ENCODE assay signal across 7 mouse cellular contexts in genomic region chr12:83485911-83486670, GRCm38 (mm10). TPM values are rescaled to one million over a fixed set of nuclear protein-coding genes. Genes with fewer than 3 reads are reported as not detected.
DNase-seq lines count a peak whose midpoint lies in the region; ATAC-seq and TF ChIP-seq lines count a peak whose summit lies in the region.

No protein-coding gene starts in this region.

- WGBS in hindbrain, embryonic 12.5 days: under 1% methylated on average over 53 of the region's 53 CpGs
- WGBS in small intestine, adult 2 months: under 1% methylated on average over 53 of the region's 53 CpGs

- no peak for TF ChIP-seq CTCF in MEL (IDR thresholded peaks at IDR 0.05 in 2 of 3, conservative IDR thresholded peaks at IDR 0.05 in 1 of 3; ENCODE audit: control insufficient read depth in 1 of 3, insufficient read depth in 1 of 3, low read depth in 2 of 3, low read length in 3 of 3, poor library complexity in 1 of 3, severe bottlenecking in 1 of 3)
- TF ChIP-seq CTCF in bone marrow macrophage, adult 2 months (IDR thresholded peaks at IDR 0.05; ENCODE audit: low read depth, low read length): no peak
- TF ChIP-seq CTCF in small intestine, adult 2 months (IDR thresholded peaks at IDR 0.05; ENCODE audit: extremely low read depth, insufficient read length, insufficient replicate concordance, low read depth, low read length): no peak

- H3K79me2 ChIP-seq in MEL (ENCODE audit: control insufficient read depth, insufficient read depth, low read length, poor library complexity): no peaks in the 10 kb centered on the region; the same call in 1 of the 2 replicates

- TF ChIP-seq EP300 in MEL (IDR thresholded peaks at IDR 0.05; ENCODE audit: low read depth in 1 of 2, low read length in 2 of 2): no peak

- no peak for TF ChIP-seq RAD21 in MEL (IDR thresholded peaks at IDR 0.05; ENCODE audit: low read depth, low read length)

- peak; percentile 18; the same call in 1 of the 2 replicates for ATAC-seq in erythroid progenitor cell, adult 5-6 weeks (replicated peaks; ENCODE audit: low FRiP score, poor library complexity, severe bottlenecking)
- ATAC-seq in hindbrain, embryonic 12.5 days (ENCODE audit: low FRiP score): 0 out of 2 replicates have a peak, but pooled peaks have one; percentile 3

- peak overlapping the region; percentile 92 for H3K4me2 ChIP-seq in hindbrain, embryonic 12.5 days (replicated peaks)

- no peaks in the 10 kb centered on the region; a peak in 1 of 4 replicates for H3K36me3 ChIP-seq in MEL (ENCODE audit: control insufficient read depth in 1 of 2, insufficient read depth in 2 of 2, low read length in 2 of 2)
- no peaks in the 10 kb centered on the region for H3K36me3 ChIP-seq in hindbrain, embryonic 12.5 days
- no peaks in the 10 kb centered on the region for H3K36me3 ChIP-seq in small intestine, adult 2 months (ENCODE audit: control insufficient read depth, insufficient read depth, low read length)

- no peak overlapping the region for H3K27ac ChIP-seq in MEL (ENCODE audit: control insufficient read depth, low read depth, low read length)
- no peak overlapping the region for H3K27ac ChIP-seq in bone marrow macrophage, adult 2 months (ENCODE audit: insufficient read depth, low read depth, low read length)
- H3K27ac ChIP-seq in hindbrain, embryonic 12.5 days: peak overlapping the region; percentile 89
- no peak overlapping the region for H3K27ac ChIP-seq in small intestine, adult 2 months (ENCODE audit: insufficient read depth, low read depth, low read length)

- no peak for TF ChIP-seq POLR2A in MEL (IDR thresholded peaks at IDR 0.05; ENCODE audit: control insufficient read depth in 1 of 2, insufficient read depth in 1 of 2, low read depth in 1 of 2, low read length in 2 of 2, poor library complexity in 1 of 2)
- TF ChIP-seq POLR2A in bone marrow macrophage, adult 2 months (IDR thresholded peaks at IDR 0.05; ENCODE audit: borderline replicate concordance, low read depth, low read length): no peak
- TF ChIP-seq POLR2A in small intestine, adult 2 months (IDR thresholded peaks at IDR 0.05; ENCODE audit: low read depth, low read length): peak; percentile 38; the same call in 1 of the 2 replicates

- peak overlapping the region; percentile 82 for H3K9ac ChIP-seq in MEL (ENCODE audit: control insufficient read depth, low read depth, low read length, poor library complexity, severe bottlenecking)
- peak overlapping the region; percentile 77 for H3K9ac ChIP-seq in hindbrain, embryonic 12.5 days

- no peaks in the 10 kb centered on the region for H3K9me3 ChIP-seq in MEL (replicated peaks; ENCODE audit: insufficient read depth, low read length)
- peaks cover under 1% of the 10 kb centered on the region for H3K9me3 ChIP-seq in hindbrain, embryonic 12.5 days (replicated peaks)

- peaks cover 0 to 14% of the 10 kb centered on the region in 2 experiments; a peak in 1 of 4 replicates for H3K4me1 ChIP-seq in MEL (ENCODE audit: control insufficient read depth in 1 of 2, insufficient read depth in 2 of 2, low read length in 2 of 2)
- H3K4me1 ChIP-seq in bone marrow macrophage, adult 2 months (ENCODE audit: control insufficient read depth, insufficient read depth, low read length): no peaks in the 10 kb centered on the region
- H3K4me1 ChIP-seq in hindbrain, embryonic 12.5 days: peaks cover 19% of the 10 kb centered on the region
- no peaks in the 10 kb centered on the region for H3K4me1 ChIP-seq in small intestine, adult 2 months (ENCODE audit: control insufficient read depth, insufficient read depth, insufficient read length, low read length)

- H3K27me3 ChIP-seq in MEL (ENCODE audit: control insufficient read depth in 1 of 2, insufficient read depth in 2 of 2, low read length in 2 of 2): no peaks in the 10 kb centered on the region
- H3K27me3 ChIP-seq in hindbrain, embryonic 12.5 days: no peaks in the 10 kb centered on the region; the same call in 1 of the 2 replicates
- H3K27me3 ChIP-seq in small intestine, adult 2 months (ENCODE audit: control insufficient read depth, insufficient read depth, low read length): no peaks in the 10 kb centered on the region

- DNase-seq in MEL (ENCODE audit: low read depth, low spot score): peak; percentile 43
- peak; percentile 55 to 63 for DNase-seq in layer of hippocampus, postnatal 36 days
- DNase-seq in lung, postnatal 10 days: peak; percentile 16

- peak overlapping the region; percentile 69 to 86 for H3K4me3 ChIP-seq in MEL (ENCODE audit: control insufficient read depth in 1 of 2, insufficient read depth in 1 of 2, low read depth in 2 of 2, low read length in 2 of 2)
- H3K4me3 ChIP-seq in bone marrow macrophage, adult 2 months (ENCODE audit: insufficient read depth, low read length): peak overlapping the region; percentile 71
- peak overlapping the region; percentile 75 for H3K4me3 ChIP-seq in hindbrain, embryonic 12.5 days
- H3K4me3 ChIP-seq in small intestine, adult 2 months (ENCODE audit: low read depth, low read length): peak overlapping the region; percentile 70

TF ChIP-seq in MEL, 35 proteins besides CTCF, POLR2A, EP300 and RAD21:
- TF ChIP-seq POLR2AphosphoS5 (IDR thresholded peaks at IDR 0.05; ENCODE audit: borderline replicate concordance, low read depth, low read length) (no peak), ETS1 (IDR thresholded peaks at IDR 0.05; ENCODE audit: low read depth, low read length) (0 out of 2 replicates have a peak, but pooled peaks have one; percentile 8), MEF2A (IDR thresholded peaks at IDR 0.05; ENCODE audit: extremely low read depth, insufficient replicate concordance, low read depth, low read length, poor library complexity, severe bottlenecking) (no peak), MAZ (IDR thresholded peaks at IDR 0.05; ENCODE audit: low read depth, low read length) (0 out of 2 replicates have a peak, but pooled peaks have one; percentile 11)

RNA-seq across cellular contexts. Expression of gene Dpf3, which starts 1.4 kb away (rescaled TPM):
- 3.2 and 4.2 TPM in 2 replicates for total RNA-seq in MEL (2012; rRNA removed)
- 1 to 10 TPM in 1 of 2 experiments, not detected in 1; 6.8 TPM for polyA plus RNA-seq in MEL (2012; ENCODE audit: insufficient read depth in 1 of 2, insufficient read length in 2 of 2, low read depth in 1 of 2, low replicate concordance in 2 of 2, missing spikeins in 1 of 2)
- not detected in 2 replicates for polyA plus RNA-seq in bone marrow macrophage, adult 2 months (2012; ENCODE audit: insufficient read depth, insufficient read length, missing spikeins)
- 40.7 and 45.0 TPM in 2 replicates for total RNA-seq in erythroid progenitor cell, adult 5-6 weeks (2015; ENCODE audit: low replicate concordance)
- total RNA-seq in erythroid progenitor cell, adult 5-6 weeks (2017; ENCODE audit: low replicate concordance): 152 and 194 TPM in 2 replicates
- polyA plus RNA-seq in hindbrain, embryonic 12.5 days (2016; fragmentation: Nextera tagmentation; extraction: Ambion mirVana): 18.0 and 21.6 TPM in 2 replicates
- 10 to 100 TPM; 26.1 to 28.1 TPM for total RNA-seq in layer of hippocampus, postnatal 36 days (2021)
- polyA plus RNA-seq in small intestine, adult 2 months (2012; rRNA removed): 1.7 and 10.0 TPM in 2 replicates

RNA-seq across cellular contexts. Expression of gene Dcaf4, which starts 34.2 kb away (rescaled TPM):
- 25.5 and 25.7 TPM in 2 replicates for total RNA-seq in MEL (2012; rRNA removed)
- 10 to 100 TPM in 1 of 2 experiments, not detected in 1; 35.9 TPM for polyA plus RNA-seq in MEL (2012; ENCODE audit: insufficient read depth in 1 of 2, insufficient read length in 2 of 2, low read depth in 1 of 2, low replicate concordance in 2 of 2, missing spikeins in 1 of 2)
- 8.2 and 10.3 TPM in 2 replicates for polyA plus RNA-seq in bone marrow macrophage, adult 2 months (2012; ENCODE audit: insufficient read depth, insufficient read length, missing spikeins)
- 1.8 and 3.8 TPM in 2 replicates for total RNA-seq in erythroid progenitor cell, adult 5-6 weeks (2015; ENCODE audit: low replicate concordance)
- 3.0 and 5.3 TPM in 2 replicates for total RNA-seq in erythroid progenitor cell, adult 5-6 weeks (2017; ENCODE audit: low replicate concordance)
- polyA plus RNA-seq in hindbrain, embryonic 12.5 days (2016; fragmentation: Nextera tagmentation; extraction: Ambion mirVana): 28.2 and 29.9 TPM in 2 replicates
- total RNA-seq in layer of hippocampus, postnatal 36 days (2021): 10 to 100 TPM; 26.4 to 32.1 TPM
- 4.7 and 9.3 TPM in 2 replicates for polyA plus RNA-seq in small intestine, adult 2 months (2012; rRNA removed)
